Mouse (Mus musculus) bone marrow macrophage, adult 2 months (primary cell): ENCODE results near the gene Epb41l2.

ENCODE experiments used
- CTCF ChIP-seq: IDR thresholded peaks from 2 replicates; pipeline ENCODE4 v1.5.1; 2012; ENCODE audit warnings: low read depth, mild to moderate bottlenecking, low read length, moderate library complexity
- POLR2A ChIP-seq: IDR thresholded peaks from 2 replicates; pipeline ENCODE4 v1.6.1; 2012; ENCODE audit warnings: mild to moderate bottlenecking, low read depth, low read length, borderline replicate concordance

- no peak for TF ChIP-seq CTCF
- no peak for TF ChIP-seq POLR2A
Observed at GRCm38 (mm10) chr10:25395236-25395886, 35.8 kb downstream of the Epb41l2 start.
